Mouse (Mus musculus) left cerebral cortex, postnatal 25 days (tissue): ENCODE measurements around the gene Rsad1. TPM values are rescaled to one million over a fixed set of nuclear protein-coding genes. Genes with fewer than 3 reads are reported as not detected.

Experiments
- DNase-seq, 2 experiments: peaks; one replicate each; pipeline ENCODE4 v3.0.0; 2022; ENCODE audit warnings: low spot score in 2 of 2, mixed read lengths in 1 of 2
- intact Hi-C: fragments of 180-260 bp; cut with DNase I; formaldehyde crosslinking; loops from one replicate; pipeline ENCODE4 v1.15.1; 2025
- total RNA-seq, 2 experiments: library from RNA; stranded (reverse); gene quantifications; 2 replicates each; pipeline ENCODE4 v1.2.3; 2021

Gene Rsad1
- total RNA-seq, 2 experiments from 2014 or later = 12.9 to 14.1 TPM

DNA sequence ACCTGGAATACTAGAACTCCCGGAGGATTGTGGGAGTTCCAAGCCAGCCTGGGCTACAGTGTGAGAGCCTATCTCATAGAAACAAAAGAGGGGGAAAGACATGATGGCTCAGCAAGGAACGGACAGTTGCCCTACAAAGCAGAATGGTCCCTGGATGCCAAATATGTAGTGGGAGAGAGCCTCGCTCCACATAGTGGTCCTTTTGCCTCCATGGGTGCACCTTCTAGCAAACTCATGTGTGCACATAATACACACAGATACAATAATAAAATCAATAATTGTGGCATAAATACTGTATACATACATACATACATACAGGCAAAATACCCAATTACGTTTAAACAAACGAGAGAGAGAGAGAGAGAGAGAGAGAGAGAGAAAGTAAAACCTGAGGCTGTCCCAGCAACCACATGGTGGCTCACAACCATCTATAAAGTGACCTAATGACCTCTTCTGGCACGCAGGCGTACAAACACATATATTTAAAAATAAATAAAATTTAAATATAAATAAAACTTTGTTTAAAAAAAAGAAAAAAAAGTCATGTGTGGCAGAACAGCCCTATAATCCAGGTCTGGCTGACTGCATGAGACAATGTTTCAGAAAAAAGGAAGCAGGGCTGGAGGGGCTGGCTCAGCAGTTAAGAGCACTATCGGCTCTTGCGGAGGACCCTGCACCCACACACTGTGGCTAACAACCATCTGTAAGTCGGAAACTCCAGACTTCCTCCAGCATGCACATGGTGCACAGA lies 811 bp upstream of the Rsad1 start:
- DNase-seq = peak in 1 of 2 experiments; percentile 68
- intact Hi-C loops = loop anchor here (2.0 to 5.0 kb wide), 4 partner anchors 59 to 223 kb away; partner anchors contain the start of gene Ankrd40

DNA sequence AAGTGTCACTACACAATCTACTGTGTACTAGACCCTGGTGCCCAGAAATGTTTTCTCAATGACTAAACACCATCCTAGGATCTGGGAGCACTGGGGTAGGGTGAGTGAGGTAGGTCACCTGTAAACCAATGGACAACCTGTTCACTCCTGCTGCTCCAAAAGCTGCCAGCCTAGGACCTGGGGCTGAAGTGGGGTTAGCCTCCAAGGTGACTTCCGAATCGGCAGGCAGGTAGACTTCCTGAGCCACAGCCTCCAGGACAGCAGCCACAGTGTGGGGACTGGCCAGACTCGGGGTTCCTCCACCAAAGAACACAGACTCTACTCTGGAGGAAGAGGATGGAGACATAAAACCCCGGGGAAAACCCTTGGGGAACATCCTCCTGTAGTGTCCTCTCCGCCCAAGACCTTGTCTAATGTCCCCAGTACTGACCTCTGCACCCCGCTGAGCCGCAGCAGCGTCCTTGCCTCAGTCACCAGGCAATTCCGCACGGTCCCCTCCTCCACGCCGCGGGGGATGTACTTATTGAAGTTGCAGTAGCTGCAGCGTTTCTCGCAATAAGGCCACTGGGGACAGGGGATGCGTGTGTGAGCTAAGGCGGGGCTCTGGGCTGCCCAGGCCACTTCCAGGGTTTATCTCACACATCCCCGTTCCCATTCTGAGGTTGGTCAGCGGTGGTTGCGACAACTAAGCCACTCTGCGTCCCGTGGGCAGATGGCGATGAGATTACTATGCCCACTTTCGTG lies 842 bp downstream of the Rsad1 start:
- intact Hi-C loops = loop anchor here (2.0 to 5.0 kb wide), 4 partner anchors 57 to 221 kb away; partner anchors contain the start of gene Ankrd40

DNA sequence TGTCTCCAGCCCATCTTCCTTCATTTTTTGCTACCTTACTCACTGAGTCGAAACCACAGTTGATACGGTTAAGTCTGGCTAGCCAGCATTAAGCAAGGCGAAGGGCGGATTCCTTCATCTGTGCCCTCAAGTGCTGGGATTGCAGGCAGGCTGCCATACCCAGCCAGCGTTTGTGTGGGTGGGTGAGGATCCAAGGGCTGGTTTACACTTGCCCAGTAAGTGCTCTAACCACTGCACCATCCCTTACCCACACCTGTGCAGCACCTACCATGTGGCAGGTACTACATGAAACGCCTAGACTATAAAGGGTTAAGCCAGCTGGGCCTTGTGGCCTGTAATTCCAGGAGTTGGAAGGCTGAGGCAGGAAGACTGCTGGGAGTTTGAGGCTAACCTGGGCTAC lies 1.8 kb downstream of the Rsad1 start:
- no peak for DNase-seq
- intact Hi-C loops = loop anchor here (5.0 kb wide), 3 partner anchors 75 to 220 kb away; partner anchors contain the start of gene Ankrd40

More for the DNA sequence above, 842 bp downstream of the Rsad1 start:
- peak; percentile 66 to 67 for DNase-seq

- DNase-seq = no peak
- intact Hi-C loops = loop anchor here (5.0 kb wide), 3 partner anchors 76 to 219 kb away; partner anchors contain the start of gene Ankrd40
These were observed 2.7 kb downstream of the Rsad1 start for GRCm38 (mm10) chr11:94546381-94546780.

GRCm38 (mm10) chr11:94544422-94544821 lies 4.6 kb downstream of the Rsad1 start:
- intact Hi-C loops = loop anchor here (5.0 kb wide), 1 partner anchor 122 kb away; no protein-coding TSS in a partner anchor
- peak in 1 of 2 experiments; percentile 35 for DNase-seq

GRCm38 (mm10) chr11:94543932-94544331 lies 5.1 kb downstream of the Rsad1 start:
- peak; percentile 92 to 97 for DNase-seq
- intact Hi-C loops = loop anchor here (5.0 kb wide), 1 partner anchor 122 kb away; no protein-coding TSS in a partner anchor

DNA sequence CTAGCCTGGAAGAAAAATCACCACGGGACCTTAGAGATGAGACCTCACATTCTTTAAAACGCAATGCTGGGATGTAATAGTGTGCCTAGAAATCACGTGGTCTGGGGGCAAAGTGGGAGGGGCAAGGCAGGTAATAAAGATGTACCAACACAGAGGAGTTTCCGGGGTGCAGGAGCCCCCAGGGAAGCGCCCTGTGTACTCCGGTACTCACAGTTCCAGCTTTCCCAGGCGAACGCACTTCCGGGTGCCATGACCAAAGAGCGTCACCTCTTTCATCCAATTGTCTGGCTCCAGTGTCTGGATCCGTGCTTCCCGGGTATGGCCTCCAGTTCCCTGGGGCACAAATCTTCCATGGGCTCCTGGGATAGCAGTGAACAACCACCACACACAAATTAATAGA lies 5.7 kb downstream of the Rsad1 start:
- intact Hi-C loops = loop anchor here (5.0 kb wide), 1 partner anchor 121 kb away; no protein-coding TSS in a partner anchor
- DNase-seq = no peak

GRCm38 (mm10) chr11:94542400-94542799 lies 6.7 kb downstream of the Rsad1 start:
- no peak for DNase-seq
- intact Hi-C loops = loop anchor here (5.0 kb wide), 1 partner anchor 120 kb away; no protein-coding TSS in a partner anchor

GRCm38 (mm10) chr11:94539761-94540160 lies 9.3 kb downstream of the Rsad1 start:
- intact Hi-C loops = loop anchor here (5.0 kb wide), 2 partner anchors 117 to 127 kb away; no protein-coding TSS in a partner anchor
- DNase-seq = no peak

DNA sequence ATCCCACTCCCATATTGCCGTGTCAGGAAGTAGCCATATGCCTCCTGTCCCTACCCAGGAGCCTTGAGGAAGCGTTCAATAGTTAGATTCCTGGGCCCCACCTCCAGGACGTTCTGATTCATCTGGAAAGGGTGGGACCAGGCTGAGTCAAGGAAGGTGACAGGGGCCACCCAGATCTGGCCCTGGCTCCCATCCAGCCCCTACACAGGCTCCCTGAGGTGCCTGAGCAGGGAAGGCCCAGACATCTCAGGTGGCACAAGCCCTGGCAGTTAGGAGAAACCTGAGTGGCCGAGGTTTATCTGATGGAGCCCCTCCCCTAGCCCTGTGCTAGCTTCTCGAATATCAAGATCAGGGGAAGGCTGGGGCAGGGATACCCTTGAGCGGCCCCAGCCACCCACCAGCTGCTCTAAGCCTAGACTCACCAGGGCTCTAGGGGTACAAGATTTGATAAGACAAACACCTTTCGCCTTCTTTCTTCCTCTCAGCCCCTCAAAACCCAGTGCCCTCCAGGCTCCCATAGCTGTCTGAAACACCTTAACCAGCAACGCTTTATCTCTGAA lies 10.2 kb downstream of the Rsad1 start:
- DNase-seq = no peak
- intact Hi-C loops = loop anchor here (5.0 kb wide), 1 partner anchor 127 kb away; no protein-coding TSS in a partner anchor

- peak in 1 of 2 experiments; percentile 72 for DNase-seq
- intact Hi-C loops = no loop called here
These were observed 15.9 kb downstream of the Rsad1 start for GRCm38 (mm10) chr11:94533171-94533570.

DNA sequence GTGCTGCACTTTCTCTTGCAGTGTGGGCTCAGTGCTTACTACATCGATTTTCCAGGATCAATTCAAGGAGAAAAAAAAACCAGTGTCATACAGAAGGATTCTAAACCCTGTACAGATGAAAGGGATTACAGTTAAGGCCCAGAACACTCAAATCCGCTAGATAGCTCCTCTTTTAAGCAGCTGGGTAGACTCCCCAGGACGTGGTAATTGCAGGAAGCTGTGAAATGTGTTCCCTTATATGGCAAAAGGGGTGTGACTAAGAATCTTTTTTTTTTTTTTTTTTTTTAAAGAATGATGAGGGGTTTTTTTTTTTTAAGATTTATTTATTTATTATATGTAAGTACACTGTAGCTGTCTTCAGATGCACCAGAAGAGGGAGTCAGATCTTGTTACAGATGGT lies 20.2 kb downstream of the Rsad1 start:
- no peak for DNase-seq
- intact Hi-C loops = no loop called here

GRCm38 (mm10) chr11:94526171-94526879 lies 22.7 kb downstream of the Rsad1 start:
- intact Hi-C loops = no loop called here
- no peak for DNase-seq

DNA sequence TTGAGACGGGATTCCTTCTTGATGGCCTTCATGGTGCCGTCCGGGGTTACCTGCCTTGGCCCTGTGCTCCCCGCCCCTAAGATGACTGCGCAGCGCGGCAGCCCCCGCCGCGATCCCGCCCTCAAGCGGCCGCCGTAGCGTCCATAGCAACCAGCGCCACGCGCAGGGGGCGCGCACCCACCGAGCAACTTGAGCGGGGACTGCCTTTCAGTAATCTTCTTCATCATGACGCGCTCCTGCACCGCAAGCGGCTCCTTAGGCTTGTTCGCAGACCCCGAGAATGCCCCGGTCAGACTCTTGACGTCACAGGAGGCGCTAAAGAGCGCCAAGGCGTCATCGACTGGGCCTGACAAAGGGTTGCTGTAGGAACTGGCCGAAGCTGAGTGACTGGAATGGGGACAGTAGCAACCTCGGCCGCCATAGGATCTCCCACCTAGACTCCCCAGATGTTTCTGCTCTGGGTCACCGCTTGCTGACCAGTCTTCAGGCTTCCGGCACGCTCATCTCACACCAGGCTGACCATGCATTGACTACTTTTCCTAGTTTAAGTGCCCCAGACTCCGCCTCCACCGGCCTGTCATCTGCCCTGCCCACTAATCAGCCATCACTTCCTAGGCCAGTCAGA lies 27.7 kb downstream of the Rsad1 start, which contains the start of gene Mycbpap:
TSS of gene Mycbpap (minus strand) at position 524 of the 625 bp plus-strand sequence.
- intact Hi-C loops = no loop called here
- peak; percentile 64 to 67 for DNase-seq

GRCm38 (mm10) chr11:94513452-94513851 lies 35.6 kb downstream of the Rsad1 start:
- intact Hi-C loops = no loop called here
- no peak for DNase-seq

DNA sequence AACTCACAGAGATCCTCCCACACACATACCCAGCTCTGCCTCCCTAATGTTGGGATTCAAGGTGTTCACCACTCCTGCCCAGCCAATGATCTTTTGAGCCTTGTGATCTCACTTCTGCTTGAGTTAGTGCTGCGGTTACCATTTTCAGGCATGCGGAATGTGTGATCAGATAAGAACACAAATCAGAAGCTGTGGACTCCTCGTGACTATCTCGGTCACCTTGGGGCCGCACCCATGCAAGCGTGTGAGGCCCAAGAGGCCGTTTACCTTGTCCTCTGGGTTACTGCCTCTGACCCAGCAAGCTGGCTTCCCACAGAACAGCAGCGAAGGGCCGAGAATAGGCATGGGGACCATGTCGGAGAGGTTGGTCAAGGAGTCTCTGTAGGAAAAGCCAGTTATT lies 40.1 kb downstream of the Rsad1 start:
- no peak for DNase-seq

GRCm38 (mm10) chr11:94501482-94501881 lies 47.6 kb downstream of the Rsad1 start:
- intact Hi-C loops = no loop called here

More for the DNA sequence above, 40.1 kb downstream of the Rsad1 start:
- intact Hi-C loops = no loop called here

DNA sequence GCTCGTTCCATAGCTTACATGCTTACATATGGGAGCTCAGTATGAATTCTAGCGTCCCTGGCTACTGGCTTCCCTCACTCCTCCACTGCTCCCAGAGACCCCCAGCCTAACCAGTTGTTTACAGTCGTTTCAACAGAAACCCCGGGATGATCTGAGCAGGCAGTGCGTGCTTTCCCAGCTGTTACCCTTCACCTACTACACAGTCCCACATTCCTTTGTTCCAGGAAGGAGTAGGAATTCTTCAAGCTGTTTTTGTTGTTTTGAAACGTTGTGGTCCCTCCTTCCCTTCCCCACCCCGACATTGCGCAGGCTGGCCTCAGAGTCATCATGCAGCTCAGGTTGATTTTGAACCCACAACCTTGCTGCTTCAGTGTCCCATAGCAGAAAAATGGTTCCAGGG lies 48.7 kb downstream of the Rsad1 start:
- intact Hi-C loops = no loop called here

More at GRCm38 (mm10) chr11:94501482-94501881, 47.6 kb downstream of the Rsad1 start:
- DNase-seq = no peak

More for the DNA sequence above, 48.7 kb downstream of the Rsad1 start:
- DNase-seq = no peak
